Mouse (Mus musculus) thymus, adult 2 months (tissue): ENCODE measurements around the gene Mdc1.
A peak's percentile ranks its signal among the peaks of the same experiment; 100 is the strongest.

Experiments
- CTCF ChIP-seq: fragments of 200-500 bp; IDR thresholded peaks from 2 replicates; pipeline ENCODE4 v1.5.1; 2012; ENCODE audit warnings: mild to moderate bottlenecking, control low read depth, low read length, moderate library complexity, borderline replicate concordance; ENCODE audit not compliant: control insufficient read depth, poor library complexity, insufficient read depth; ENCODE audit errors: extremely low read depth
- POLR2A ChIP-seq: fragments of 200-500 bp; IDR thresholded peaks from 2 replicates; pipeline ENCODE4 v1.6.1; 2012; ENCODE audit warnings: mild to moderate bottlenecking, low read length, control low read depth, moderate library complexity; ENCODE audit not compliant: control insufficient read depth, poor library complexity, insufficient read depth; ENCODE audit errors: extremely low read depth

DNA sequence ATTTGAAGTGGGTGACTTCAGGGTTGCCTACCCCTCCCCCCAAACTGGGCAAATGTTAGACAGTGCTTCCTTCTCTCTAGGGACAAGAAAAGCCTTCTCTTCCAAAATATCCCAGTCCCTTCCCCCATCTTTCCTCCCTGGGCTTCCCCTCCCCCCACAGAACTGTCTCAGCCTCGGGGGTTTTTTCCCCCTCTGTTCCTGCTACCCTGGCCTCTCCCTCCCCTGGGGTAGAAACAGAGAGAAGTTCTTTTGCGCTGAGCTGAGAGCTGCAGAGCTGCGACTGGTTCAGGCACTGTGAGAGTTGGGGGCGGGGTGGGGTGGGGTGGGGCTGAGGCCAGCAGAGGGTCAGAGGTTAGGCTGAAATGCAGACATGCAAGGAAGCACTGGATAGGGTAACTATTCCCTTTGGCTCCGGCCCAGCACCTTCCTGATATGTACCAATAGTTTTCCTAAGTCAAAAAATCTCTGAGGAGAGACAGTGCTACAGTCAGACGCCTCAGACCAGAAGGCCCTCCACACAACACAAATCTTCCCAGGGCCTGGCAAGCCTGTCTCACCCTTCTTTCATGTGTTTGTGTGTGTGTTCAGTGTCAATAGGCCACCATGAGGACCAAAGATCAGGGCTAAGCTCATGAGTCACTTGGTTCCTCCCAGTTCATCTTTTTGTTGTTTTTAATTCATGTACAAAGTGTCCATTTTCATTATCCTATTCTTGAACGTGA lies 28.2 kb downstream of the Mdc1 start:
- no peak for TF ChIP-seq CTCF
- 0 out of 2 replicates have a peak, but pooled peaks have one; percentile 38 for TF ChIP-seq POLR2A
